Mouse (Mus musculus): ENCODE results near the gene Fbxw7.

DNA sequence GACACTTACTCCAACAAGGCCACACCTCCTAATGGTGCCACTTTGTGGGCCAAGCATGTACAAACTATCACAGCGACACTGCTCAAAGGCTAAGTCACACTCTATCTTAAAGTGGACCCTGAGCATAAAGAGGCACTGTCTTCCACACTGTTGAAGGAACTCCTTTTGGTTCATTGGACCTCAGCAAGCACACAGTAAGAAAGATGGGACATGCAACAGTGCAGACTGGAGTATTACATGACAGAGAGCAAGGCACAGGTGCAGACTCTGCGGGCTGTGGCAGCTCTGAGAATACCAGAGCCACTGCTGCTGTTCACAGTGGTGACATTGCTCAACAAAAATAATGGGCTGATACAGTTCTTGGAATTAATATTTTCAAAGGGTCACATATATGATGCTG lies 165.1 kb downstream of the Fbxw7 start:
- TF ChIP-seq TAL1 (conservative IDR thresholded peaks at IDR 0.05; ENCODE audit: low read depth, low read length) (no peak), CTCF (IDR thresholded peaks at IDR 0.05; ENCODE audit: low read depth, low read length) (no peak)

Measured in G1E (cell line).